Comparison of ENCODE assay signal across 23 mouse cellular contexts in the genomic region with DNA sequence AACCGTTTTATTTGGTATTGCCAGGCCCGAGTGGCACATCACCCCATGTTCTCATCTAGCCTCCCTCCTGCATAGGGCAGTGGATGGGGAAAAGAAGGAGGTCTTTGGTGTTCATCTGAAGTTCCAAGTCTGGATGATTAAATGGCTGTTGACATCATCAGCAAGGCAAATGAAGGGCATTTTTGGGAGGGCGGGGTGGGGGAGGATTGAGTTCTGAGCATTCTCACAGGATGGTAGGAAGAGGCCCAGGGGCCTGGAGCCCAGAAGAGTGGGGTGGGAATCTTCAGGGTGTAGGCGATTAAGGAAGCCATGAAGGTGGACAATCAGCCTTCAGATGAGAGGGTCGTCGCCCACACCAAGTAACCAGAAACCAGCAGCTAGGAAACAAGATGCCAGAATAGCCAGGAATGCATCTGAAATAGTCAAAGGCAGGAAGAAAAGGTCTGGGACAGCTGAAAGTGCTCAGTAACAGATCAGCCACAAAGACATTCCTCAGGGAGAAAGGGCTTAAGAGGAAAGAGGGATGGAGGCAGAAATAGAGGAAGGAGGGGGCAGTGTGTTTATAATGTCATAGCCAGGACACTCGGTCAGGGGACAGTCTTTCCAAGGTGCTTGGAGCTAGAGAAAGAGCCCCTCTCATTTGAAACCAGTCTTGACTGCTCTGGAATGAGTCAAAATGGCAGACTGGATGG. TPM values are rescaled to one million over a fixed set of nuclear protein-coding genes. Genes with fewer than 3 reads are reported as not detected.
"Had no signal": no experiment of that assay in that cellular context is flagged by ENCODE, and none has a peak within 500 bp of the region (broad histone marks: within the 10 kb centered on the region; RNA-seq: fewer than 3 reads in every experiment).

No protein-coding gene starts in this region.

- H3K27ac ChIP-seq: liver, embryonic 14.5 days; midbrain, embryonic 10.5 days; midbrain, embryonic 12.5 days; neural tube, embryonic 12.5 days; stomach, embryonic 15.5 days; stomach, postnatal 0 days had no signal

- H3K27me3 ChIP-seq: midbrain, embryonic 12.5 days; neural tube, embryonic 12.5 days; stomach, embryonic 15.5 days had no signal

- H3K9ac ChIP-seq: liver, embryonic 14.5 days; midbrain, embryonic 12.5 days; neural tube, embryonic 12.5 days; stomach, embryonic 15.5 days had no signal

- H3K4me2 ChIP-seq: midbrain, embryonic 12.5 days; neural tube, embryonic 12.5 days; stomach, embryonic 15.5 days had no signal

- DNase-seq: lung, adult 2 months; lung, postnatal 10 days; lung, postnatal 4 days; midbrain, embryonic 14.5 days; right cerebral cortex, postnatal 14 days; thymus, adult 2 months; thymus, postnatal 4 days had no signal

- H3K4me3 ChIP-seq: midbrain, embryonic 10.5 days; midbrain, embryonic 12.5 days; neural tube, embryonic 12.5 days; stomach, embryonic 15.5 days had no signal

- H3K36me3 ChIP-seq: midbrain, embryonic 10.5 days; midbrain, embryonic 12.5 days; neural tube, embryonic 12.5 days; stomach, embryonic 15.5 days had no signal

- H3K4me1 ChIP-seq: neural tube, embryonic 12.5 days; stomach, embryonic 15.5 days had no signal

- H3K9me3 ChIP-seq: midbrain, embryonic 10.5 days; midbrain, embryonic 12.5 days; neural tube, embryonic 12.5 days; stomach, embryonic 15.5 days had no signal

RNA-seq across cellular contexts. Expression of gene I0C0044D17Rik, which starts 20.4 kb away (rescaled TPM):
- total RNA-seq: megakaryocyte, adult 5-6 weeks; megakaryocyte-erythroid progenitor cell, adult 5-6 weeks; midbrain, postnatal 0 days; monocyte, adult 5-6 weeks; neutrophil, adult 5-6 weeks had no signal
- polyA plus RNA-seq: liver, embryonic 14.5 days; liver, embryonic 16.5 days; lung, adult 2 months; midbrain, embryonic 10.5 days; midbrain, embryonic 12.5 days; midbrain, embryonic 14.5 days; midbrain, postnatal 0 days; neural tube, embryonic 12.5 days; neural tube, embryonic 14.5 days; spleen, adult 2 months; stomach, embryonic 15.5 days; stomach, postnatal 0 days; testis, adult 2 months; thymus, adult 2 months; urinary bladder, adult 2 months had no signal

RNA-seq across cellular contexts. Expression of gene Kank4, which starts 26.7 kb away (rescaled TPM):
- total RNA-seq: megakaryocyte-erythroid progenitor cell, adult 5-6 weeks; monocyte, adult 5-6 weeks; neutrophil, adult 5-6 weeks had no signal
